In the genomic region with DNA sequence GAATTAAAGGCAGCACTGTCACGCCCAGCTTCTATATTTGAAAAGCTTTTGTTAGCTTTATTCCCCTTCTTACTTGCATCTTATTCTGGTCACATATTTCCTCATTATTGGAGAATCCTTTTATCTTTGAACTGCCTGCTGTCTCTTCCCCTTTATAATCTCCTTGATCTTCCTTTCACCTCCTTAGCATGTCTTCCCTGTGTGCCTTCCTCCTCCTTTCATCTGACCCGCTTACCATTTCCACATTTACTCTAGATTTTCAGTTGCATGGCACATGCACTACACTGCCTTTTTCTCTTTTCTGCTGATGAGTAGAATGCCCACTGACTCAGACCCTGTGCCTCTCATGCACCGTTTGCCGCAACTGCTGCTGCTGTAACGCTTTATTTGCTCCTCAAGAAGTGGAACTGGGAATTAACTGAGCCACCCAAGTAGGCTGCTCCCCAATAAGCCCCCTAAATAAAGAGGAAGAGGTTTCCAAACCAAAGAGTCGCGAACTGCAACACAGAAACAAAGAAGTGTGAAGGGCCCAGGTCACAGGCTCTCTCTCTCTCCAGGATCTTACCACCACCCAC, we compare ENCODE assay signal across 19 mouse cellular contexts. TPM values are rescaled to one million over a fixed set of nuclear protein-coding genes. Genes with fewer than 3 reads are reported as not detected.
A peak's percentile ranks its signal among the peaks of the same experiment; 100 is the strongest.
DNase-seq lines count a peak whose midpoint lies in the region; ATAC-seq and TF ChIP-seq lines count a peak whose summit lies in the region.
"Had no signal": no experiment of that assay in that cellular context is flagged by ENCODE, and none has a peak within 500 bp of the region (broad histone marks: within the 10 kb centered on the region; RNA-seq: fewer than 3 reads in every experiment).

No protein-coding gene starts in this region.

- no peak for ATAC-seq in hindbrain, embryonic 14.5 days (ENCODE audit: low FRiP score)
- ATAC-seq in hindbrain, postnatal 0 days: no peak
- peak; percentile 68 for ATAC-seq in granulocyte monocyte progenitor cell, adult 5-6 weeks (replicated peaks; ENCODE audit: poor library complexity, severe bottlenecking)
- peak; percentile 44; the same call in 1 of the 2 replicates for ATAC-seq in midbrain, postnatal 0 days (ENCODE audit: low FRiP score)
- ATAC-seq in megakaryocyte-erythroid progenitor cell, adult 5-6 weeks (replicated peaks; ENCODE audit: low FRiP score, low TSS enrichment, poor library complexity, severe bottlenecking): no peak
- ATAC-seq: lung, postnatal 0 days; Patski had no signal

- H3K9me3 ChIP-seq in hindbrain, embryonic 14.5 days (ENCODE audit: control insufficient read depth, low read length): no peaks in the 10 kb centered on the region
- no peaks in the 10 kb centered on the region for H3K9me3 ChIP-seq in hindbrain, postnatal 0 days (ENCODE audit: low read length)
- H3K9me3 ChIP-seq in midbrain, embryonic 10.5 days (replicated peaks): no peaks in the 10 kb centered on the region
- no peaks in the 10 kb centered on the region for H3K9me3 ChIP-seq in midbrain, postnatal 0 days (ENCODE audit: low read length)
- H3K9me3 ChIP-seq: embryonic facial prominence, embryonic 13.5 days; heart, embryonic 10.5 days had no signal

- WGBS in hindbrain, embryonic 14.5 days: 59% methylated on average over 7 of the region's 7 CpGs
- 56% methylated on average over 7 of the region's 7 CpGs for WGBS in hindbrain, postnatal 0 days
- 50% methylated on average over 7 of the region's 7 CpGs for WGBS in midbrain, embryonic 10.5 days
- 20% methylated on average over 7 of the region's 7 CpGs for WGBS in midbrain, postnatal 0 days
- 79% methylated on average over 7 of the region's 7 CpGs for WGBS in kidney, adult 2 months

- H3K4me2 ChIP-seq in hindbrain, embryonic 14.5 days (replicated peaks): no peak overlapping the region
- H3K4me2 ChIP-seq in hindbrain, postnatal 0 days (ENCODE audit: low read depth, low read length): no peak overlapping the region
- no peak overlapping the region for H3K4me2 ChIP-seq in midbrain, postnatal 0 days (ENCODE audit: low read depth, low read length, poor library complexity, severe bottlenecking)
- H3K4me2 ChIP-seq: embryonic facial prominence, embryonic 13.5 days had no signal

- H3K36me3 ChIP-seq in hindbrain, embryonic 14.5 days (replicated peaks; ENCODE audit: control insufficient read depth, insufficient read depth): peaks cover 77% of the 10 kb centered on the region
- peaks cover 44% of the 10 kb centered on the region for H3K36me3 ChIP-seq in hindbrain, postnatal 0 days (ENCODE audit: insufficient read depth, low read length)
- H3K36me3 ChIP-seq in midbrain, embryonic 10.5 days: peaks cover 98% of the 10 kb centered on the region
- peaks cover 36% of the 10 kb centered on the region for H3K36me3 ChIP-seq in midbrain, postnatal 0 days (ENCODE audit: insufficient read depth, low read length)
- peaks cover 22% of the 10 kb centered on the region for H3K36me3 ChIP-seq in kidney, adult 2 months (ENCODE audit: control insufficient read depth, insufficient read depth, low read length)

- no peak overlapping the region for H3K4me3 ChIP-seq in hindbrain, embryonic 14.5 days (replicated peaks; ENCODE audit: low read length)
- no peak overlapping the region for H3K4me3 ChIP-seq in hindbrain, postnatal 0 days (ENCODE audit: low read length)
- H3K4me3 ChIP-seq in midbrain, embryonic 10.5 days: no peak overlapping the region
- no peak overlapping the region for H3K4me3 ChIP-seq in midbrain, postnatal 0 days (ENCODE audit: low read depth, low read length)
- no peak overlapping the region for H3K4me3 ChIP-seq in kidney, adult 2 months (ENCODE audit: insufficient read depth, low read depth, low read length)
- H3K4me3 ChIP-seq: embryonic facial prominence, embryonic 13.5 days; heart, embryonic 10.5 days had no signal

- TF ChIP-seq CTCF in hindbrain, postnatal 0 days (IDR thresholded peaks at IDR 0.05; ENCODE audit: low read depth): no peak
- TF ChIP-seq CTCF in midbrain, postnatal 0 days (IDR thresholded peaks at IDR 0.05): no peak
- TF ChIP-seq CTCF in kidney, adult 2 months (conservative IDR thresholded peaks at IDR 0.05; ENCODE audit: insufficient read depth, insufficient read length, low read depth, low read length): no peak

- H3K4me1 ChIP-seq in hindbrain, embryonic 14.5 days (replicated peaks; ENCODE audit: control insufficient read depth, insufficient read depth, low read length): no peaks in the 10 kb centered on the region
- no peaks in the 10 kb centered on the region for H3K4me1 ChIP-seq in hindbrain, postnatal 0 days (ENCODE audit: insufficient read depth, low read length)
- peaks cover 24% of the 10 kb centered on the region for H3K4me1 ChIP-seq in midbrain, embryonic 10.5 days
- no peaks in the 10 kb centered on the region for H3K4me1 ChIP-seq in midbrain, postnatal 0 days (ENCODE audit: insufficient read depth, low read length)
- peaks cover 14% of the 10 kb centered on the region; the same call in 1 of the 2 replicates for H3K4me1 ChIP-seq in kidney, adult 2 months (ENCODE audit: control insufficient read depth, insufficient read depth, low read length)
- H3K4me1 ChIP-seq: embryonic facial prominence, embryonic 13.5 days; heart, embryonic 10.5 days had no signal

- peak overlapping the region; percentile 6; the same call in 1 of the 2 replicates for H3K27ac ChIP-seq in hindbrain, embryonic 14.5 days
- no peak overlapping the region; the same call in 1 of the 2 replicates for H3K27ac ChIP-seq in hindbrain, postnatal 0 days
- H3K27ac ChIP-seq in midbrain, embryonic 10.5 days (replicated peaks): peak overlapping the region; percentile 59
- no peak overlapping the region for H3K27ac ChIP-seq in midbrain, postnatal 0 days (ENCODE audit: low read depth, low read length)
- no peak overlapping the region for H3K27ac ChIP-seq in kidney, adult 2 months (ENCODE audit: insufficient read depth, low read depth, low read length)
- H3K27ac ChIP-seq: embryonic facial prominence, embryonic 13.5 days; heart, embryonic 10.5 days; kidney, postnatal 0 days; stomach, postnatal 0 days had no signal

- no peak for DNase-seq in hindbrain, embryonic 14.5 days (ENCODE audit: low spot score)
- DNase-seq in hindbrain, postnatal 0 days (ENCODE audit: low spot score): no peak
- DNase-seq in midbrain, embryonic 10.5 days (ENCODE audit: low spot score): no peak
- no peak for DNase-seq in midbrain, postnatal 0 days (ENCODE audit: low spot score)
- DNase-seq in kidney, adult 2 months: no peak
- DNase-seq: adrenal gland, adult 8-10 months; cerebellum, adult 9-11 months; gastrocnemius, postnatal 36 days; heart, postnatal 10 days; kidney, adult 11 months; right cerebral cortex, adult 18-20 months had no signal

- H3K27me3 ChIP-seq in hindbrain, embryonic 14.5 days (ENCODE audit: control insufficient read depth, insufficient read depth, low read length): no peaks in the 10 kb centered on the region
- H3K27me3 ChIP-seq in hindbrain, postnatal 0 days (ENCODE audit: insufficient read depth, low read length): no peaks in the 10 kb centered on the region
- no peaks in the 10 kb centered on the region for H3K27me3 ChIP-seq in midbrain, embryonic 10.5 days (ENCODE audit: low read depth, poor library complexity, severe bottlenecking)
- H3K27me3 ChIP-seq in midbrain, postnatal 0 days (ENCODE audit: insufficient read depth, low read length): no peaks in the 10 kb centered on the region
- H3K27me3 ChIP-seq in kidney, adult 2 months (replicated peaks; ENCODE audit: control insufficient read depth, insufficient read depth, low read length): no peaks in the 10 kb centered on the region
- H3K27me3 ChIP-seq: embryonic facial prominence, embryonic 13.5 days; Patski had no signal

- H3K9ac ChIP-seq in hindbrain, embryonic 14.5 days: no peak overlapping the region
- no peak overlapping the region for H3K9ac ChIP-seq in hindbrain, postnatal 0 days (replicated peaks; ENCODE audit: low read length)
- H3K9ac ChIP-seq in midbrain, postnatal 0 days (replicated peaks; ENCODE audit: low read length, poor library complexity, severe bottlenecking): no peak overlapping the region
- H3K9ac ChIP-seq: embryonic facial prominence, embryonic 13.5 days had no signal

- no peak for TF ChIP-seq POLR2A in kidney, adult 2 months (IDR thresholded peaks at IDR 0.05; ENCODE audit: low read depth, low read length)

RNA-seq across cellular contexts. Expression of a gene that starts 53.8 kb away (rescaled TPM):
- polyA plus RNA-seq in hindbrain, embryonic 14.5 days (2014; fragmentation: Nextera tagmentation; extraction: Ambion mirVana): 47.9 and 50.0 TPM in 2 replicates
- total RNA-seq in hindbrain, postnatal 0 days (2014; rRNA removed): 75.1 and 79.2 TPM in 2 replicates
- 18.7 and 21.6 TPM in 2 replicates for polyA plus RNA-seq in hindbrain, postnatal 0 days (2015; fragmentation: Nextera tagmentation; extraction: Ambion mirVana)
- 123 and 142 TPM in 2 replicates for total RNA-seq in granulocyte monocyte progenitor cell, adult 5-6 weeks (2014; fragmentation: Nextera tagmentation)
- 119 and 134 TPM in 2 replicates for total RNA-seq in granulocyte monocyte progenitor cell, adult 5-6 weeks (2017)
- 75.1 and 75.7 TPM in 2 replicates for polyA plus RNA-seq in midbrain, embryonic 10.5 days (2016; fragmentation: Nextera tagmentation; extraction: Ambion mirVana)
- 78.8 and 85.8 TPM in 2 replicates for total RNA-seq in midbrain, postnatal 0 days (2014; rRNA removed)
- 16.6 and 20.1 TPM in 2 replicates for polyA plus RNA-seq in midbrain, postnatal 0 days (2015; fragmentation: Nextera tagmentation; extraction: Ambion mirVana)
- 25.0 and 27.0 TPM in 2 replicates for polyA plus RNA-seq in kidney, adult 2 months (2012; rRNA removed)
- total RNA-seq in megakaryocyte-erythroid progenitor cell, adult 5-6 weeks (2014; fragmentation: Nextera tagmentation): 87.0 and 108 TPM in 2 replicates
- 117 and 119 TPM in 2 replicates for total RNA-seq in megakaryocyte-erythroid progenitor cell, adult 5-6 weeks (2017)

RNA-seq across cellular contexts. Expression of a gene that starts 57.1 kb away (rescaled TPM):
- polyA plus RNA-seq in hindbrain, embryonic 14.5 days (2014; fragmentation: Nextera tagmentation; extraction: Ambion mirVana): 22.2 and 23.5 TPM in 2 replicates
- total RNA-seq in hindbrain, postnatal 0 days (2014; rRNA removed): 15.7 and 19.6 TPM in 2 replicates
- polyA plus RNA-seq in hindbrain, postnatal 0 days (2015; fragmentation: Nextera tagmentation; extraction: Ambion mirVana): 18.1 and 19.7 TPM in 2 replicates
- total RNA-seq in granulocyte monocyte progenitor cell, adult 5-6 weeks (2014; fragmentation: Nextera tagmentation): 47.5 and 48.2 TPM in 2 replicates
- total RNA-seq in granulocyte monocyte progenitor cell, adult 5-6 weeks (2017): 14.7 TPM in 2 replicates
- 26.5 and 26.9 TPM in 2 replicates for polyA plus RNA-seq in midbrain, embryonic 10.5 days (2016; fragmentation: Nextera tagmentation; extraction: Ambion mirVana)
- 16.4 and 27.0 TPM in 2 replicates for total RNA-seq in midbrain, postnatal 0 days (2014; rRNA removed)
- polyA plus RNA-seq in midbrain, postnatal 0 days (2015; fragmentation: Nextera tagmentation; extraction: Ambion mirVana): 12.9 and 15.1 TPM in 2 replicates
- polyA plus RNA-seq in kidney, adult 2 months (2012; rRNA removed): 17.5 and 17.8 TPM in 2 replicates
- total RNA-seq in megakaryocyte-erythroid progenitor cell, adult 5-6 weeks (2014; fragmentation: Nextera tagmentation): 42.2 and 43.0 TPM in 2 replicates
- 14.7 and 18.3 TPM in 2 replicates for total RNA-seq in megakaryocyte-erythroid progenitor cell, adult 5-6 weeks (2017)

Comparison
In these comparisons a context has a peak if more than half of its experiments do, and no peak if none do; other contexts are left out.
1. H3K27ac ChIP-seq: peak in hindbrain, embryonic 14.5 days (single experiment) and midbrain, embryonic 10.5 days (single experiment); none in hindbrain, postnatal 0 days (single experiment), midbrain, postnatal 0 days (single experiment) and kidney, adult 2 months (single experiment).
2. ATAC-seq: peak in granulocyte monocyte progenitor cell, adult 5-6 weeks (single experiment) and midbrain, postnatal 0 days (single experiment); none in hindbrain, embryonic 14.5 days (single experiment), hindbrain, postnatal 0 days (single experiment) and megakaryocyte-erythroid progenitor cell, adult 5-6 weeks (single experiment).